Mouse (Mus musculus) left cerebral cortex, adult 2 months (tissue): Measurements from ENCODE around the gene E2f8. TPM values are rescaled to one million over a fixed set of nuclear protein-coding genes. Genes with fewer than 3 reads are reported as not detected.

Experiments
- DNase-seq, 2 experiments: peaks; one replicate each; pipeline ENCODE4 v3.0.0; 2021 to 2022; ENCODE audit warnings: low spot score in 2 of 2, mixed read lengths in 1 of 2; ENCODE audit errors: extremely low spot score in 1 of 2
- H3K27ac ChIP-seq: fragments of 200-600 bp; 2 replicates; pipeline ENCODE4 v1.8.1; 2022
- H3K4me3 ChIP-seq: fragments of 200-600 bp; 2 replicates; pipeline ENCODE4 v1.8.1; 2022
- CTCF ChIP-seq: fragments of 200-600 bp; IDR thresholded peaks from 2 replicates; pipeline ENCODE4 v1.8.1; 2022; ENCODE audit warnings: antibody characterized with exemption, mild to moderate bottlenecking, moderate library complexity
- intact Hi-C: fragments of 180-260 bp; cut with DNase I; formaldehyde crosslinking; loops from one replicate; pipeline ENCODE4 v1.15.1; 2025
- total RNA-seq, 2 experiments: library from RNA; stranded (reverse); gene quantifications; 2 replicates each; pipeline ENCODE4 v1.2.3; 2021

The E2f8 gene
- total RNA-seq, 2 experiments from 2014 or later = 0.09 to 0.23 TPM

DNA sequence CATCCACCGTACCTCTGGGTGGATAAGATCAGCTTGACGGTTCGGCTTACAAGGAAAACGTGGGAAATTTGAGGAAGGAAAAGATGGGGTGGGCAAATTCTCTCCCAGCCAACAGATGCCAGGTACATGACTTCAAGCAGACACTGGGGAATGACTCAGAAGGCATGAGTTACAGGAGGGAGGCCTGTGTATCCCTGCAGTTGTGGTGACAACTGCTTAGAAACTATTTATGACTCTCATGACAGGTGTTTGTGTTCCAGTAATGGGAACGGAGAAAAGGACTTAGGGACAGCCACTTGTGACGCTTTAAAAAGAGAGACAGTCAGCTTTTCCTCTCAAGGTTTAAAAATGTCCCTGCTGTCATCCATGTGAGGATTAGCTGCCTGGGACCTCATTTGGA lies 11.3 kb downstream of the E2f8 start:
- intact Hi-C loops = no loop called here
- no peak for DNase-seq
- Histone ChIP-seq H3K27ac (no peak overlapping the region), H3K4me3 (no peak overlapping the region)
- TF ChIP-seq CTCF = no peak

DNA sequence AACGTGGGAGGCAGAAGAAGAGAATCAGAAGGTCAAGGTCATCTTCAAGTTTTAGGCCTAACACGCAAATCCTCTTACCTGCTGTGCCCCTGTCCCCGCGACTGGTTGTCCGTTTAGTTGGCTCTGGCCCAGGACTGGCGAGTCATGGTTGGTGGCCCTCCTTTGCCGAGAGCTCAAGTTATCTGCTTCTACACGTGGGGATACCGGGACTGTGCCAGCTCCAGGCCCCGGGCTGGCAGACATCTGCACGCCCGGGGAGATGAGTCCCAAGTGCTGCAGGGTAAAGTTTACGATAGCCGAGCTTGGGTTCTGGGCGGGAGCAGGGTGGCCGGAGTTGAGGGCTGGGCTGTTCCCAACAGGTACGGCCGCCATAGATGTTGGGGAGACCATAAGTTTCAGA lies 13.8 kb downstream of the E2f8 start:
- no peak for TF ChIP-seq CTCF
- DNase-seq = no peak
- intact Hi-C loops = no loop called here
- Histone ChIP-seq H3K4me3 (no peak overlapping the region), H3K27ac (no peak overlapping the region)

DNA sequence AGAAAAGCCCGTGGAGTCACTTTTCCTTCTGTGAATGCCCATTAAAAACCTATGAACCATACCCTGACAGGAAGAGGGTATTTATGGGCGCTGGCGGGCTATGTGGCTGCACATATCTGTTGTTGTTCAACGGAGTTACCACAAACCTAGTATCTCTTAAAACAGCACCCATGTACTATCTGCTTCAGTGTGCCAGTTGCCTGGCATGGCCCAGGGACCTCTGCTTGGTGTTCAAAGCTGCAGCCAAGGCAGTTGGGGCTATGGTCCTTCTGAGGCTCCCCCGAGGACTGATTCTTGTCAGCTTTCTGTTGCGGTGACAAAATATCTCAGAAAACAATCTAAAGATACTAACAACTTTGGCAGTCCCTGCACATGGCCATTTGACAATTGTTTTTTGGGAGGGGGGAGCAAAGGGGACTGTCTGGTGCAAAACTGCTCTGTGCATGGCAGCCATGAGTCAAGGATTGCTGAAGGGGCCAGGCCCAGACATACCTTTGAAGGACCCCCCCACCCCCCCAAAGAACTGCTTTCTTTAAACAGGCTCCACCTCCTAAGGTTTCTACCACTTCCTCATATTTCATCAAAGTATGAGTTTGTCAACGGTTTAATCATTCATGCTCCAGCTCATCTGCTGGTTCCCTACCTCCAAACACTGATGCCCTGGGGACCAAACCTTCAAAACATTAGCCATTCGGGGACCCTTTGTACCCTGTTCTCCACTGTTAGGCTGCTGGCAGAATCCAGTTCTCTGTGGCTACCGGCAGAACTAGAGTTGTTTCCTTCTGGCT lies 16.5 kb downstream of the E2f8 start:
- TF ChIP-seq CTCF = no peak
- intact Hi-C loops = no loop called here
- H3K27ac ChIP-seq = no peak overlapping the region
- no peak overlapping the region for H3K4me3 ChIP-seq
- DNase-seq = no peak

DNA sequence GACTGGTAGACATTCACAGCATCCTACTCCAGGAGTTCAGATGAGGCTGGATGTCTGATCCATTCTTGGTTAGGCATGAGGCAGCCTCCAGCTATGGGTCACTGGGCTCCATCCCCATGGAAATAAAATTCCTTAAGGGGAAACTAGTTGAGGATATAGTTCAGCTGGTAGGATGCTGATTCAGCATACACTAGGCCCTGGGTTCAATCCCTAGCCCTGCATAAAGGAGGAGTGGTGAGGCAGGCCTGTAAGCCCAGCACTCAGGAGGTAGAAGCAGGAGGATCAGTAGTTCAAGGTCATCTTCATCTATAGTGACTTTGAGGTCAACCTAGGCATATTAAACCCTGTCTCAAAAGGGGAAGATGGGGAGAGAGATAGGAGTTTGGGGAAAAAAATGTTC lies 17.2 kb downstream of the E2f8 start:
- intact Hi-C loops = no loop called here
- TF ChIP-seq CTCF = no peak
- Histone ChIP-seq H3K4me3 (no peak overlapping the region), H3K27ac (no peak overlapping the region)
- DNase-seq = no peak

DNA sequence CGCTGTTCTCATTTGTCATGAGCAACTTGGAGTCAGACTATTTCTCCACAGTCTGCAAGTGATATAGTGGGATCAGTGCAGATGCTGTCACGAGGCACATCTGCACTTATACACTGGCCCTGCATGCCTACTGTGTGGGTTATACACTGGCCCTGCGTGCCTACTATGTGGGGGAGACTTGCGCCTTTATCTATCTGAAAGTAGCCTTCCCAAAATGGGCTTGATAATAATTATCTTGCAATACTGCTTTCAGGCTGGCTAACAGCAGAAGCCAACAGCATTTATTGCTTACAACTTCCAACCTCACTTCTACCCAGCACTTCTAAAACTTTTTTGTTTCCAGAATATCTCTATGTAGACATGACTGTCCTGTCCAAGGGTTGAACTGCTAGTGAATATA lies 19.6 kb downstream of the E2f8 start:
- no peak overlapping the region for H3K27ac ChIP-seq
- intact Hi-C loops = no loop called here
- no peak for DNase-seq
- TF ChIP-seq CTCF = no peak
- H3K4me3 ChIP-seq = no peak overlapping the region

DNA sequence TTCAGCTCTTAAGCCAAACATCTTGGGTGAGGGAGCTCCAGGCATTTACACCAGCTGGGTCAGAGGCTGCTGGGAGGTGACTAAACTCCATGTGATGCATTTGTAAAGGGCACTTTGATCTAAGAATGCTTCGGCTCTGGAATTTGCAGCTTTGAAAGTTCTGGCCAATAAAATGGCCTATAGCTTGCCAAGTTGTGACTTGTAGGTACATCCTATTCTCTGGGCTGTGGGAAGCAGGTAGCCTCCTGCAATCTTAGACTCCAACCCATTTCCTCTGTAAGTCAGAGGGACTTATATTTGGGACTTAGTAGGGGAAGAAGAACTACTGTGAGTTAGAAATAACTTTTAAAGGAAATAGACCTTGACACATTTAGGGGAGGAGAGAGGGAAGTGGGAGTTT lies 20.4 kb downstream of the E2f8 start:
- DNase-seq = no peak
- intact Hi-C loops = no loop called here

DNA sequence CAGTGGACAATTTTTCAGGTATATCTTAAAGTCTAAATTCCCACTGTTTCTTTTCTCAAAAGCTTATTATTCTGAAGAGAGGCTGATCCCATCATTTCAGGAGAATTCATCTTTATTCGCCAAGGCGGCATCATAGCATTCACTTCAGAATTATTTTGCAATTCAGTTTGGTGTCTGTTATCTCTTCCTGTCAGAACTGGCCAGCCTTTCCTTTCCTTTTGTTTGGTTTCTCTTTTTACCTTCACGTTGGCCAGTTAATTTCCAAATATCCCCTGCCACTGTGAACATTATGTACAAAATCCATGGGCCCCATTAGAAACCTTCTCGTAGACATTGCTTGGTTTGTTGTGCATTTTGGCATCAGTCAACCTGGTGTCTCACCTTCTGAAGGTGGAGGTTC lies 22.0 kb downstream of the E2f8 start:
- no peak overlapping the region for H3K4me3 ChIP-seq
- no peak for TF ChIP-seq CTCF
- H3K27ac ChIP-seq = no peak overlapping the region
- intact Hi-C loops = no loop called here
- no peak for DNase-seq

More for the DNA sequence above, 20.4 kb downstream of the E2f8 start:
- Histone ChIP-seq H3K4me3 (no peak overlapping the region), H3K27ac (no peak overlapping the region)
- no peak for TF ChIP-seq CTCF

DNA sequence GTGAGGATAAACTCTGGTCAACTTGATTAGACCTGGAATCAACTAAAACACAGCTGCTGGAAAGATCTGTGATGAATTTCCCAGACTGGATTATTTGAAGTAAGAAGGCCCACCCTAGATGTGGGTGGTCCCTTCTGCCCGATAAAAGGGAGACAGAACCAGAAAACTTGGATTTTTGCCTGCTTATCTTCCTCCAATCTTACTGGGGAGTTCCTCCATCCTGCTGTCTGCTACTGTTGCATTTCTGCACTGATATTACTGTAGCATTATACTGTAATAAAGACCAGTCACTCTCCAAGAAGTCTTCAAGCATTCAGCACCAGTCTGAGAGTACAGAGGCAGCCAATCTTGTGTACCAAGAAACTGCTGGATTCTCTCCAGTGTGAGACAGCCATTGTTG lies 23.1 kb downstream of the E2f8 start:
- H3K4me3 ChIP-seq = no peak overlapping the region
- no peak overlapping the region for H3K27ac ChIP-seq
- DNase-seq = no peak
- TF ChIP-seq CTCF = no peak
- intact Hi-C loops = no loop called here

DNA sequence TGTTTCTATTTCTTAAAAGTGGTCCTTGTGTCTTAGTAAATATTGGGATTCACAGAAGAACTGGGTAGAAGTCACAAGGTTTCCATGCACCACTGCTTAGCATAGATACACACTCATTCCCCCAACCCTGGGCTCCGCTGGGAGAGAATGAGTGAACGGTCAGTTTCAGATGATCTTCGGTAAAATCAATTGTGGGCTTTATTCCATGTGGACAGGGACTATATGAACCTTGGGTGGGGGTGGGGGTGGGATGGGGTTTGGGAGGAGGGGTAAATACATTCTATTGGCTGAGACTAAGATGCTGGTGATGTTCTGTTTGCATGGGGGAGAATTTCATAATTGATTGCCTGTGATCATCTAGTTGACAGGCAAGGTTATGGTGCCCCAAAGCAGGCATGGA lies 25.9 kb downstream of the E2f8 start:
- intact Hi-C loops = no loop called here
- no peak overlapping the region for H3K27ac ChIP-seq
- no peak for DNase-seq
- H3K4me3 ChIP-seq = no peak overlapping the region
- TF ChIP-seq CTCF = no peak

DNA sequence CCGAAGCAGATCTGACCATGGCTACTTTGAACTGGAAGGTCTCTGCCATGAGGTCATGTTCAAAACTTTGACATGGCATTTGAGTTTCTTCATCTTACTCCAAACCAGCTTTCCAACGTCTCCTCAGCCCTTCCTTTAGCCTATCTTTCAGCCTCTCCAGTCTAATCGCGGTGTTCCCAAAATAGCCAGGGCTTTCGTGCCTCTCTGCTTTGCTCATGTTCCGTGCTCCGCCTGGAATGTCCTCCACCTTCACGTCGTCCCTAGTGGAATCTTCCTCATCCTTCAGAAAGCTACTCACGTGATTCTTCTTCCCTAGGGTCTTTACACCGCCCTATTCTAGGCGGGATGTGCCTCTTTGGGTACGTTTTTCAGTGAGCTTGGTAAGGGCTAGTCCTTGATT lies 27.9 kb downstream of the E2f8 start:
- DNase-seq = no peak
- intact Hi-C loops = no loop called here
- no peak overlapping the region for H3K4me3 ChIP-seq
- no peak overlapping the region for H3K27ac ChIP-seq
- TF ChIP-seq CTCF = no peak

DNA sequence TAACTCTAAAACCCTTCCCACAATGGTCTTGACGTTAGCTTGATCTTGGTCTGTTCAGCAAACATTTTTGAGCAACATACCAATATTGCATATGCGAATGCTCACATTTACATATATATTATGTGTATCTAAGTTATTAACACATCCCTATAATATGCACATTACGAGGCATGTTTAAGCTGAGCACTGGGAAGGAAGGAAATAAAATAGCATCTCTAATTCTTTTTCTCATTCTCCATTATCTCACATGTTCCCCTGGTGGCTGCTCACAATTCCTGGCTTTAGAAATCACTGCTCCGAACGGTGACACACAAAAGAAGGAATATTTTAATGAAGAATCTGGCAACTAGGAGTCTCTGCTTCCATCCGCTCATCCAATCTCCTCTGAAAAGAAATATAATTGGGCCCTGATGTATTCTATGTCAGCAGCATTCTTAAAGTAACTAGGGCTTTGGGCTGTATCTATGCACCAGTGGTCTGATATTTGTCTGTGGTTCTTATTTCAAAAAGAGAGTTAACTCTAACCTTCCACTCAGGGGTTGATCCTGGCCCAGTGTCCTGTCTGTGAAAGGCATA lies 29.8 kb downstream of the E2f8 start:
- no peak overlapping the region for H3K27ac ChIP-seq
- DNase-seq = no peak
- intact Hi-C loops = no loop called here
- TF ChIP-seq CTCF = no peak
- H3K4me3 ChIP-seq = no peak overlapping the region

DNA sequence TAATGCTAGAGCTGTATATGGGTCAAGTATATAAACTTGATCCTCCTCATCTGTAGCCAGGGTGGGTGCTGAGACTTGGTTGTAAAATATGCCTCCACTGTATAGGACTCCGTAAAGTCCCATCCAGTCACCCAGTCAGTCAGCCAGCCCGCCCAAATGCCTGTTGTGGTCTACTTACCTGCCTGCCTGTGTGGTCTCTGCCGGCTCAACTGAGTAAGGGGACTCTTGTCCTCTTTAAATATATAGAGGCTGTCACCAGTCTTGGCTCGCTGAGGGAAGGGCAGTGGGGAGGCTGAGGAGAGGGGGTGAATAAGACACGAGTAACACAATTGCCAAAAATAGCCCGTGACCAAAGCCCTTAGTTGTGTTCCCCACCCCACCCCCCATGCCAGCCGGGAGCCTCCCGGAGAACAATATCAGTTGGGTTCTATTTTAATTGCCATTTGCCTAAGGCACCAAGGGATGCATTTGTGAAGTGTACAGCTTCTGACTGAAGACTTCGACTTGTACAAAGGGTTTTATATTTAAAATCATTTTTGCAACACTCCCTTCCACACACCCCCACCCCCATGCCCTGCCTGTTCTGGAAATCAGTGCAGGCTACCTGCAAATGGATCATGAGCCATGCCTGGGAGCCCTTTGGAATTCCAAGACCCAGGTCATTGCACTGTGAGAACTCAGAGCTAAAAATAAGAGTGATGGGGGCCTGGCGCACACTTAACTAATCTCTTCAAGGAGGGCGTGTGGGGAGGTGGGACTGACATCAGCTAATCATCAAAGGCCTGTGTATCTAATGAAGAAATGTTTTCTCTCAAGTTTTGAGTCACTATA lies 33.4 kb downstream of the E2f8 start, which contains the start of gene Csrp3:
Gene Csrp3 (minus strand): TSS at position 214 of the 831 bp plus-strand sequence.
- no peak for TF ChIP-seq CTCF
- no peak for DNase-seq
- intact Hi-C loops = no loop called here
- no peak within 1 kb of the TSS for H3K27ac ChIP-seq
- no peak within 1 kb of the TSS for H3K4me3 ChIP-seq
